Mouse (Mus musculus): ENCODE results near the gene Zar1. TPM values are rescaled to one million over a fixed set of nuclear protein-coding genes. Genes with fewer than 3 reads are reported as not detected.

Gene Zar1
- polyA plus RNA-seq, 1 experiment: not detected

- Histone ChIP-seq H3K4me3 (ENCODE audit: insufficient read depth, low read depth, low read length) (peak overlapping the region; percentile 86), H3K4me1 (ENCODE audit: control insufficient read depth, insufficient read depth, insufficient read length, low read length) (no peaks in the 10 kb centered on the region), H3K27ac (replicated peaks; ENCODE audit: low read depth, low read length) (0 out of 2 replicates have a peak overlapping the region, but pooled peaks have one; percentile 10)
These were observed 22.1 kb downstream of the Zar1 start for GRCm38 (mm10) chr5:72558716-72559526.

- H3K4me1 ChIP-seq (ENCODE audit: control insufficient read depth, insufficient read depth, insufficient read length, low read length): no peaks in the 10 kb centered on the region
- no peak overlapping the region for H3K4me3 ChIP-seq (ENCODE audit: insufficient read depth, low read depth, low read length)
- no peak overlapping the region for H3K27ac ChIP-seq (replicated peaks; ENCODE audit: low read depth, low read length)
These were observed 24.8 kb downstream of the Zar1 start for GRCm38 (mm10) chr5:72556245-72556644.

- Histone ChIP-seq H3K27ac (replicated peaks; ENCODE audit: low read depth, low read length) (no peak overlapping the region), H3K4me1 (ENCODE audit: control insufficient read depth, insufficient read depth, insufficient read length, low read length) (no peaks in the 10 kb centered on the region), H3K4me3 (ENCODE audit: insufficient read depth, low read depth, low read length) (no peak overlapping the region)
These were observed 29.8 kb downstream of the Zar1 start for GRCm38 (mm10) chr5:72551209-72551608.

- H3K27ac ChIP-seq (replicated peaks; ENCODE audit: low read depth, low read length): no peak overlapping the region
- H3K4me1 ChIP-seq (ENCODE audit: control insufficient read depth, insufficient read depth, insufficient read length, low read length): no peaks in the 10 kb centered on the region
- no peak overlapping the region for H3K4me3 ChIP-seq (ENCODE audit: insufficient read depth, low read depth, low read length)
These were observed 52.2 kb downstream of the Zar1 start for GRCm38 (mm10) chr5:72528896-72529295.

Other genes with a start within 250 kb of the Zar1 start
- not detected in 2 replicates for gene Corin, start 76.8 kb downstream of the Zar1 start, polyA plus RNA-seq (2012; ENCODE audit: insufficient read depth, insufficient read length, missing spikeins)
- gene Nfxl1, start 21.6 kb downstream of the Zar1 start, polyA plus RNA-seq (2012; ENCODE audit: insufficient read depth, insufficient read length, missing spikeins): 3.5 TPM in 2 replicates
- gene Gm5868, start 6.3 kb upstream of the Zar1 start, polyA plus RNA-seq (2012; ENCODE audit: insufficient read depth, insufficient read length, missing spikeins): not detected in 2 replicates
- not detected in 2 replicates for gene Cnga1, start 63.0 kb upstream of the Zar1 start, polyA plus RNA-seq (2012; ENCODE audit: insufficient read depth, insufficient read length, missing spikeins)
- not detected in 2 replicates for gene Nipal1, start 66.5 kb upstream of the Zar1 start, polyA plus RNA-seq (2012; ENCODE audit: insufficient read depth, insufficient read length, missing spikeins)
- not detected in 2 replicates for gene Txk, start 171.5 kb upstream of the Zar1 start, polyA plus RNA-seq (2012; ENCODE audit: insufficient read depth, insufficient read length, missing spikeins)